Mouse (Mus musculus): ENCODE measurements around the gene Cnnm4. TPM values are rescaled to one million over a fixed set of nuclear protein-coding genes. Genes with fewer than 3 reads are reported as not detected.

Gene Cnnm4
- polyA plus RNA-seq (2014; fragmentation: Illumina TruSeq; extraction: RNeasy Lipid Tissue Mini Kit (QIAGEN cat#74804); ENCODE audit: insufficient read depth, low read depth, low replicate concordance) = 2.5 TPM

GRCm38 (mm10) chr1:36471181-36472105 lies at the start of gene Cnnm4:
Gene Cnnm4 (plus strand): TSS chr1:36471620.

GRCm38 (mm10) chr1:36444471-36445464 lies 26.7 kb upstream of the Cnnm4 start, which contains the start of gene Lman2l:
Gene Lman2l (minus strand): TSS chr1:36445271.

GRCm38 (mm10) chr1:36511289-36512021 lies 40.0 kb downstream of the Cnnm4 start, which contains the start of gene Cnnm3:
Gene Cnnm3 (plus strand): TSS chr1:36511867.

GRCm38 (mm10) chr1:36536783-36537182 lies 65.4 kb downstream of the Cnnm4 start, which contains the start of gene Ankrd23:
Gene Ankrd23 (minus strand): TSS chr1:36536883.

GRCm38 (mm10) chr1:36539186-36539585 lies 67.8 kb downstream of the Cnnm4 start, which contains the start of gene Gm42417:
Gene Gm42417 (minus strand): TSS chr1:36539429.

GRCm38 (mm10) chr1:36546888-36547471 lies 75.6 kb downstream of the Cnnm4 start, which contains the start of gene Ankrd39:
Gene Ankrd39 (minus strand): TSS chr1:36547445.

Other genes with a start within 250 kb of the Cnnm4 start
- 18.5 TPM for gene Uggt1, start 226.9 kb upstream of the Cnnm4 start, polyA plus RNA-seq (2014; fragmentation: Illumina TruSeq; extraction: RNeasy Lipid Tissue Mini Kit (QIAGEN cat#74804); ENCODE audit: insufficient read depth, low read depth, low replicate concordance)
- gene Neurl3, start 196.9 kb upstream of the Cnnm4 start, polyA plus RNA-seq (2014; fragmentation: Illumina TruSeq; extraction: RNeasy Lipid Tissue Mini Kit (QIAGEN cat#74804); ENCODE audit: insufficient read depth, low read depth, low replicate concordance) = 21.6 TPM
- 11.3 TPM for gene Arid5a, start 163.9 kb upstream of the Cnnm4 start, polyA plus RNA-seq (2014; fragmentation: Illumina TruSeq; extraction: RNeasy Lipid Tissue Mini Kit (QIAGEN cat#74804); ENCODE audit: insufficient read depth, low read depth, low replicate concordance)
- 15.5 TPM for gene Kansl3, start 102.4 kb upstream of the Cnnm4 start, polyA plus RNA-seq (2014; fragmentation: Illumina TruSeq; extraction: RNeasy Lipid Tissue Mini Kit (QIAGEN cat#74804); ENCODE audit: insufficient read depth, low read depth, low replicate concordance)
- gene Fer1l5, start 99.3 kb upstream of the Cnnm4 start, polyA plus RNA-seq (2014; fragmentation: Illumina TruSeq; extraction: RNeasy Lipid Tissue Mini Kit (QIAGEN cat#74804); ENCODE audit: insufficient read depth, low read depth, low replicate concordance) = not detected
- gene Lman2l, start 26.3 kb upstream of the Cnnm4 start, polyA plus RNA-seq (2014; fragmentation: Illumina TruSeq; extraction: RNeasy Lipid Tissue Mini Kit (QIAGEN cat#74804); ENCODE audit: insufficient read depth, low read depth, low replicate concordance) = 15.4 TPM
- gene Cnnm3, start 40.2 kb downstream of the Cnnm4 start, polyA plus RNA-seq (2014; fragmentation: Illumina TruSeq; extraction: RNeasy Lipid Tissue Mini Kit (QIAGEN cat#74804); ENCODE audit: insufficient read depth, low read depth, low replicate concordance) = 8.4 TPM
- 2.8 TPM for gene Ankrd23, start 65.3 kb downstream of the Cnnm4 start, polyA plus RNA-seq (2014; fragmentation: Illumina TruSeq; extraction: RNeasy Lipid Tissue Mini Kit (QIAGEN cat#74804); ENCODE audit: insufficient read depth, low read depth, low replicate concordance)
- gene Gm42417, start 67.8 kb downstream of the Cnnm4 start, polyA plus RNA-seq (2014; fragmentation: Illumina TruSeq; extraction: RNeasy Lipid Tissue Mini Kit (QIAGEN cat#74804); ENCODE audit: insufficient read depth, low read depth, low replicate concordance) = not detected
- 8.1 TPM for gene Ankrd39, start 75.8 kb downstream of the Cnnm4 start, polyA plus RNA-seq (2014; fragmentation: Illumina TruSeq; extraction: RNeasy Lipid Tissue Mini Kit (QIAGEN cat#74804); ENCODE audit: insufficient read depth, low read depth, low replicate concordance)
- gene Sema4c, start 86.7 kb downstream of the Cnnm4 start, polyA plus RNA-seq (2014; fragmentation: Illumina TruSeq; extraction: RNeasy Lipid Tissue Mini Kit (QIAGEN cat#74804); ENCODE audit: insufficient read depth, low read depth, low replicate concordance) = 11.0 TPM
- gene Fam178b, start 211.6 kb downstream of the Cnnm4 start, polyA plus RNA-seq (2014; fragmentation: Illumina TruSeq; extraction: RNeasy Lipid Tissue Mini Kit (QIAGEN cat#74804); ENCODE audit: insufficient read depth, low read depth, low replicate concordance) = 6.1 TPM
- 371 TPM for gene Cox5b, start 219.8 kb downstream of the Cnnm4 start, polyA plus RNA-seq (2014; fragmentation: Illumina TruSeq; extraction: RNeasy Lipid Tissue Mini Kit (QIAGEN cat#74804); ENCODE audit: insufficient read depth, low read depth, low replicate concordance)
- not detected for gene 4933424G06Rik, start 238.5 kb downstream of the Cnnm4 start, polyA plus RNA-seq (2014; fragmentation: Illumina TruSeq; extraction: RNeasy Lipid Tissue Mini Kit (QIAGEN cat#74804); ENCODE audit: insufficient read depth, low read depth, low replicate concordance)
- gene Actr1b, start 242.8 kb downstream of the Cnnm4 start, polyA plus RNA-seq (2014; fragmentation: Illumina TruSeq; extraction: RNeasy Lipid Tissue Mini Kit (QIAGEN cat#74804); ENCODE audit: insufficient read depth, low read depth, low replicate concordance) = 38.2 TPM

Measured in lung, adult 10 weeks (tissue).